Mouse (Mus musculus) spleen, adult 12 weeks (tissue): ENCODE results near the gene Arl6ip1.
"Not testable (repeated sequence)": the region's sequence is repeated elsewhere in the genome, so short reads cannot be mapped to it uniquely, and the experiment has no call there.

Experiments
- DNase-seq: peaks from one replicate; pipeline ENCODE4 v3.0.0; 2022; ENCODE audit warnings: low spot score

Gene Arl6ip1

DNA sequence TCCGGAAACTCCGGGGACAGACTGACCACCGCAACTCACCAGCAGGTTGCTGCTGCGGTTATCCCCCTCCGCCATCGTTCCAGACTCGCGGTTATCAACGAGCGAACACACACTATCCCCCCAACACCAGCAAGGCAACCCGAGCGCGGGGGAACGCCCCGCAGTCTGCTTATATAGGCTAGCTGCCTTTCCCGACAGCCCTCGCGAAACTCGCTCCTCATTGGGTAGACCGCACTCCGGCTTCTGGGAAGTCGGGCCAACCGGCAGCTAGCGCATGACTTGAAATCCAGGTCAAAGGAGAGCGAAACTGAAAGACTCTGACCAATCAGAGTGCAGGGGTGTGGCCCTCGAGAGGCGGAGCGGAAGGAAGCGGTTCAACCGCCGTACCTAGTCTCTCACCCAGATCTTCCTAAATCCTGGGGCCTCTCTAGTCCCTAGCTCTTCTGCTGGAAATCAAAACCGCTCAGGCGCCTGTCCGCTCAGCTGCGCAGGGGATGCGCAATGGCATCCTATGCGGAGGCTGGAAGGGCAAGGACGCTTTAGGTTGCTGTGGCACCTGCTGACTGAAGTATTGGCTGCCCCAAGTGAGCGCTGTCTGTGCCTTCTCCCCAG lies at the start of gene Arl6ip1:
Arl6ip1 (minus strand) TSS at position 233 of the 612 bp plus-strand sequence.
- DNase-seq = peak; percentile 95

DNA sequence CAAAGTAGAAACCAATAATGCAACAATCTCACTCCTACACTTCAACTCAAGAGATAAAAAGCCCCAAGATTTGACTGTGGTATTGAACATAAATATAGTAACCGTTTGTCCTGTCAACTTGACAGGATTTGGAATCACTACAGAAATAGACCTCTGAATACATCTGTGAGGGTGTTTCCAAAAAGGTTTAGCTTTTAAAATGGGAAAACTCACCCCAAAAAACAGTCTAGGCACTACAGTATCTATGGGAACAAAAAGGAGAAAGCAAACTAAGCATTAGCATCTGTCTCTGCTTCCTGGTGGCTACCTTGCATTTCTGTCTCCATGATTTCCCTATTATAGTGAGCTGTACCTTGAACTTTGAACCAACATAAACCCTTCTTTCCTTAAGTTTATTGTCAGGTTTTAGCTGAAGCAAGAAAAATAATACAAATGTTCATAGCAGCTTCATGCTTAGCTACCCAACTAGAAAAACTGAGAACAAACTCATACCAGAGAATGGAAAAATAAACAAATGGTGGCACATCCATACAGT lies 46.4 kb upstream of the Arl6ip1 start:
- DNase-seq = no peak

DNA sequence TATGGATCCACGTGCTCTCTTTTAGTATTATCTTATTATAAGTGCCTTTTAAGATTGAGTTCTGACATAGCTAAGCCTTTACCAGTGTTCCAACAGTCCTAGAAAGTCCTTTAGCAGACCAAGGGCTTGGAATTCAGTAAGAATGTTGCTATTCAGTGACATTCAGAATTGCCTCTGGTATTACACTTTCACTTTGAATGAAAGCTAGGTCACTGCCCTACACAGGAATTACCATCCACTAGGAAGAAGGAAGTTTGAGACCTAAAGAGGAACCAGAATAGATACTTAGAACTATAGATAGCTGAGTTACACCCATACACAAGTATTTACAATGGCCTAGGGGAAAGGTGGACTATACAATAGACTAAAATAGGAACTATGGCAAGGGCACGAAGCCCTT lies 40.7 kb upstream of the Arl6ip1 start:
- not testable (repeated sequence) for DNase-seq

DNA sequence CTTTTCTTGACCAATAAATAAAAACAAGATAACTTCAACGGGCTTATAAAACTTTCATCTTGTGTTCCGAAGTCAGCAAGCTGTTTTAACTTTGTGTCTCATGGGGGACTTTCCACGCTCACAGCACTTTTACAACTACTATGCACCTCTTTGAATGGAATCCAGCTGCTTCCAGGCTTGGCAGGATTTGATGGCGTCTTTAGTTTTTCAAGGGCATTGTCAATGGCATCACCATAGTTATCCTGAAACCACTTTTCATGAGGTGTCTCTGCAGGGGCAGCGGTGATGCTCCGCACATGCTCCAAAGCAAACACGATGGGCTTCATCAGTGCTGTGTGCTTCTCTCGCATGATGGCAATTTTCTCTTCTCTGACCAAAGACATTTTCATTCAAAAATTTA lies 33.5 kb upstream of the Arl6ip1 start:
- no peak for DNase-seq

DNA sequence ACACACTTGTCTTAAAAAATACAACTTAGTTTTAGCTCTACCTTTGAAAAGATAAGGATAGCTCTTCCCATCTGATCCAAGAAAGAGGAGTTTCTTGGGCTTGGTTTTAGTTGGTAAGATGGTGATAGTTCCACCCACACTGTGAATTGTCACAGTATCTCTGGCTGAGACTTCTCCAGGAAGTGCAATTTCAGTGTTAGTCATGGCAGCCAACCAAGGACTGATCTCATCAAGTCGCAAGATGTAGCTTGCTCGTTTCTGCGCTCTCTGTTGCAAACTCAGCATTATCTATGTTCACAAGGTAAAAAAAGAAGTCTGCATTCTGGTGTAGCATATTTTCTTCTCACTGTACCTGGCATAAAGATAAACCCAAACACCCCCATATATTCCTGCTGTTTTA lies 30.7 kb upstream of the Arl6ip1 start:
- DNase-seq = no peak

DNA sequence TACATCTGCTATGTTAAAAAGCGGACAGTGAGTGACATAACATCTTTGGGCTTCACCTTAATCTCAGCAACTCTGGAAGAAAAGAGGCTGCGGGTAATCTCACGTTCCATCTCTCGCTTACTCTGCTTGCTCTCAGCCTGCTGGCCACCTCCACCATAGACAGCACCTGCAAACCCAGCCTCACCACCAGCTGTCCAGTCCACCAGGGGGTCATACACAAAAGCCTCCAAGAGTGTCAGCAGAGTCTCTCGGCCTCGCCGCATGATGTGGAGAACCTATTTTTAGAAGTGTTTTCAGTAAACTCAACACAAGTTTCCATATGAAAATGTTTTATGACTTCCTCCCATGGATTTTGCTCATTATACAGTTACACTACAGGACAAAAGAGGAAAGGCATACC lies 27.0 kb upstream of the Arl6ip1 start:
- no peak for DNase-seq

DNA sequence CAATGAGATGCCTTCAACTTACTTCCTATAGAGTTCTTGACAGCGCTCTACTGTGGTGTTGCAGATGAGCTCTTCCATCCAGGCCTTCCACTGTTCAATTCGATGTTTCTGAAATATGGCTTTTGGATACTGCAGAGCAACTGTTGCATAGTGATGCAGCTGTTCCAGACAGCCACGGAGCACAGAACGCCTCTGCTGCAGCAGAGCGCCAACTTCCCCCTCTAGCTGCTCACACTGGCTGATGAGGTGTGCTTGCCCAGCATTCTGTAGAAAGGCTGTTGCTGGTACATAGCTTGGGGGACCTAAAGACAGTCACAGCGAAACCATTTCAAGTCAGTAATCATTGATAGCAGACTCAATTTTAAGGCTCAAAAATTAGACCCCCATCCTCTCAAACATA lies 24.7 kb upstream of the Arl6ip1 start:
- no peak for DNase-seq

DNA sequence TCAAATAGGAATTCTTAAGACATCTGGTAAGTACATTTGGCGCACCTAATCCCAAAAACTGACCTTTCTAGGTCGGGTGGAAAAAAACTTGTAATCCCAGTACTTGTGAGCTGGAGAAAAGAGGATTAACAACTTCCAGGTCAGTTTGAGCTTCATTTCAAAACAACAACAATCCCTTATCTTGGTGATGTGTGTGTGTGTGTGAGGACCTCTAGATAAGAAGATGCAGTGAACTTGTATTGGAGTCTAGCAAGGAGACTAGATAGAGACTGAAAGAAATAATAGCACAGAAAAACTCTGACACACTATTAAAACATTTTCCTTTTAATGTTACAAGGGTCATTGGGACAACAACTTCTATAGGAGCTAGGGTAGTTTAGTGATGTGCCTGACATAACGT lies 14.1 kb upstream of the Arl6ip1 start:
- no peak for DNase-seq

DNA sequence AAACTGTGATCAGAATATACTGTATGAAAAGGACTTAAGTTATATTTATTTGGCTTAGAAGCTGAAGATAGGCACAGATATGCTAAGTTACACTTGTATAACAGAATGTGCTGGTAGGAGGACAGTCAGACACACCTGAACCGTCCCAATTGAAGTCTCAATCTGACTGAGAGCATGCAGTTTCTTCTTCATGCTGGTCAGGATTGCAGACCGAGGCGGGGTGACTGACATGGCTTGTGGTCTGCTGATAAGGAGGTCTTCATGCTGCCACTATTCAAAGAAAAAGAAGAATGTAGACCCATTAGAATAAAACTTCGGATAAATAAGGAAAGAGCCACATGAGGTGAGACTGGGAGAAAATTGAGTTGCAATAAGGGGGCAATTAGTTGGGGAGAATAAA lies 13.7 kb upstream of the Arl6ip1 start:
- no peak for DNase-seq

DNA sequence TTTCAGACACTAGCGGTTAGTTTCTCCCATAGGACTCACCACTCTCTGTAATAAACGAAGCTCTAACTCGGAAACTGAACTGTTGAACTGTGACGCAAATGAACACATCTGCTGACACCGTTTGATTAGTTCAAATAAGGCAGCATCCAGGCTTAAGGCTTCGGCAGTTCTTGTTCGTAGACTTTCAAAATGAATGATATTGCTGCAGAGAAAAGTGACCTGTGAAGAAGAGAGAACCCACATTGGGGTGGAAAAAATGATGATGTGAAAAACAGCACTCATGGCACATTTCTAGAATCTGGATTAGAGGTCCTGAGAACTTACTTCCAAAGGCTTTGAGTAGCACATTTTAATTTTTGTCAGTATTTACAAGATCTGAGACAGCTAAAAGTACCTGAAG lies 11.8 kb upstream of the Arl6ip1 start:
- no peak for DNase-seq

DNA sequence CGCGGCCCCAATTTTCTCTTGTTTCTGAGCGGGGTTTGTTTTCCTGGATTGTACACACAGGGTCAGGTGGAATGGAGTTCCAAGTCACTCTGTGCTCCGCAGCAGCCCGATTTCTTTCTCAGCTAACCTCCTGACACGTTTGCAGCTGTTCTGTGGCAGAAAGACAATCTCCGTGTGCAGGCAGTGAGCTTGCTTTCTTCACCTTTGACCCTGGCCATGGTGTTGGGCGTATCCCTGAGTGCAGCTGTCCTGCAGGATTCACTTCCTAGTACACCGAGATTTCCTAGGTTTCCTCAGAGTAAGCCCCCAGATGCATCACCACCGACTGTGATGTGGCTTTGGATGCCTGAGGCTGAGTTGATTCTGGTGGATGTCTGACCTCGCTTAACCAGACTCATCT lies 5.7 kb upstream of the Arl6ip1 start:
- DNase-seq = no peak

DNA sequence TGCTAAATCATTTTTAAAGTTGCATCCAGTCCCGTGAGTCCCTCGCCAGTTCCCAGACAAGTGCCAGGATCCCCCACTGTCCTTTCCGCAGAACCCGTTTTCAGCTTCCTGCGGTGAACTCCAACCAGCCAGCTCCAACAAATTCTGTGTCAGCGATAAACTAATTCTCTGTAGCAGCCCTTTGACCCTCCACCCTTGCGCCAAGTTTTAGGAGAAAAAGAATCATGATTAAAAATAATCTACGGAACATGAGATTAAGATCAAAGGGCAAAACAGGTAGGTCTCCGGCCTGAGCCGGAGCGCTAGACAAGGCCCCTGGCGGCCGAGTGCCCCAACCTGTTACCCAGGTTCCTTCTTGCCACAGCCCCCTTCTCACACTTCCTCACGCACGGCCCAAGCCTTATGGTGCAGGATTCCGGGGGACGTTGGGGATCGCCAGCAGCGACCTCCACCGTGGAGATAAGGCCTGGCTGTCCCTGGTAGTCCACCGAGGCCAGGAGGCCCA lies 485 bp downstream of the Arl6ip1 start:
- no peak for DNase-seq

DNA sequence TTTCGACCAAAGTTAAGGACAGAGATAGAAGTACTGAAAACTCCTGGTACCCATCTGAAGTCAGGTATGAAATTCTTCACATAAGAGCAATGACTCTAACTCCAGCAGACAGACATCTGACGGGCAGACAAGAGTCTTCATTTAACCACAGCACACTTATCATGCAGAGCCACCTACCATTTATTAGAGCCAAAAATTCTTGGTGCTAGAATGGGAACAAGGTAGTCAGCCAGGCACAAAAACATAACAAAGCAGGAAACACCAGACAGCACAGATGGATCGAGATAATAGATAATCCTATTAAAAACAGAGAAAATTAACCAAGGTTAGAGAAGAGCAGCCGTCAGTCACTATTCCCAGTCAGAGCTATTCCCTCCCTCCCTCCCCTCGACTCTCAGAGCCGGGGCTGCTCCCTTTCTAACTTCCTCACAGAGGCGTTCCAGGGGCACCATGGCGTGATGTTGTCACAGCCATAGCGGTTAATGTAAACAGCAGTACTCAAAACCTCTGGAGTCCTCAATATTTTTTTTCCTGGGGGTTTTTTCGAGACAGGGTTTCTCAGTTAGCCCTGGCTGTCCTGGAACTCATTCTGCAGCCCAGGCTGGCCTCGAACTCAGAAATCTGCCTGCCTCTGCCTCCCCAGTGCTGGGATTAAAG lies 3.1 kb downstream of the Arl6ip1 start:
- no peak for DNase-seq

DNA sequence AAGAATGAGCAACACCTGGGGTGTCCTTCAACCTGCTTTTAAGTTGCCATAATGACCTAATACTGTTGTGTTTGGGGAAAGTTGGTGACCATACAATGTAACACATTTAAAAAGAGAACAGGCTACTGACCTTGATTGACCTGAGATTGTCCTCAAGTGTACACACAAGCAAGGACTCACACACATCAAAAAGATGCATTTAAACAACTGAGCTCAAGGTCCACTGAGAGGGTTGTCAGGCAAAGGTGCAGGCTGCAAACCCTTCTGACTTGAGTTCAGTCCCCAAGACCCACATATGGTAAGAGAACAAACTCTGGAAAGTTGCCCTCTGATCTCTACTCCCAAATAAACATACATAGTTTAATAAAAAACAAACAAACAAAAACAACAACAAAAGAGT lies 3.7 kb downstream of the Arl6ip1 start:
- DNase-seq = no peak

DNA sequence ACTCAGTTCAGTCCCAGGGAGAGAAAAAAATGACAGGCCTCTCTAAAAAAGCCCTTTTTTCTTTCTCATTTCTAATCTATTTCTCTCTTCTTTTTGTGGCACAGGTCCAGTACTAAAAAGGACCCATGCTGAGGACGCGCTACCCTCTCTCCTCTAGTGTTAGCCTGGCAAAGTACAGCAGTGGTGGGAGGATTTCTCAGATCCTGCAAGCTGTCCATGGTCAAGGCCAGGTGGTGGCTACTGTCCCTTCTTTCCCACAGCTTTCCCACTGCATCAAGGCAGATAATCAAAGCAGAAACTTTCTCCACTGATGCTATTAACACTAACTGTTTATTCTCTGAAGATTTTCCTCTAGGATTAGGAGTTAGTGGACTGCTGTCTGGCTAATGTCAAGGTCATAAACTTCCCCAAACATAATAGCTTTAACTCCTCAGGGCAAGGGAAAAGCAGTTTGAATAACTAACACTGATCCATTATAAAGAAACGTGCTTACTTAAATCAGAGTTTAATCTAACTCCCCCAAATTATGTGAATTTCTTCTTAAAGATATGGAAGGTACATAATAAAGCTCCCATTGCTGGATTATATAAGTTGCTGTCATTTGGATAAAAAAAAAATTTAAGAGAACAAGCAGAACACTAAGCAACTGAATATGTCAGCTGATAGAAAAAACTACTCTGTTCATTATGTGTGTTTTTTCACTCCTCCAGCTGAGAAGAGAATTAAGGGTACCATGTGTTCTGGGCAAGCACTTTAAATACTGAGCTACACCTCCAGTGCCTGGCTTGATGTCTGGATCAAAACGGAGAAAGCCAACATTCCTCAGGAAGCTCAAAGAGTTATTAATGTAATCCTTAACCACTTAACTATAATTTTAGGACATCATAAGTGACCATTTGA lies 5.7 kb downstream of the Arl6ip1 start:
- no peak for DNase-seq

DNA sequence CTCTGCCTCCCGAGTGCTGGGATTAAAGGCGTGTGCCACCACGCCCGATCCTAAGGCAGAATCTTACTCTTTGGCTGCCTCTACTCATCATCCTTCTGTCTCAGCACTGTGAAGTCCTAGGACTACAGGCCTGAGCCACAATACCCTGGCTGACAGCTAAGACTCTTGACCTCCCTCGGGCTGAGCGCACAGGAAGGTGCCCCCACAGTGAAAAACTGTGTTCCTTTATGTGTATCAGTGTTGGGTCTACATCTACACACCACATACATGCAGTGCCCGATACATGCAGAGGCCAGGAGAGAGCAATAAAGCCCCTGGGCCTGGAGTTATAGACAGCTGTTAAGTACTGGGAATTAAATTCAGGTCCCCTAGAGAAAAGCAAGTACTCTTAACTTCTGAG lies 7.2 kb downstream of the Arl6ip1 start:
- DNase-seq = no peak

DNA sequence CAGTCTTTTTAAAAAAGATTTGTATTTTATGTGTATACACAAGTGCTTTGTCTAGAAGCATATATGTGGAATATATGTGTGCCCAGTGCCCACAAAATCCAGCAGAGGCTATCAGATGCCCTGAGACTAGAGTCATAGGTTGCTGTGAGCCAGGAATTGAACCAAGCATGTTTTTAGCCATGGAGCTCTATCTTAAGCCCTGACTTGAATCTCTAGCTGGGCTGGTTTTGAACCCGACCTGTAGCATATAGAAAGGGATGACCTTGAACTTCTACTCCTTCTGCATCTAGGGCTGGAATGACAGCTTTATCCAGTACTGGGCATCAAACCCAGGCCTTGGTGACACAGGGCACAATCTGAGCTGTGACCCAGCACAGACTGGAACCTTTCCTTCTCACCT lies 8.8 kb downstream of the Arl6ip1 start:
- DNase-seq = no peak

DNA sequence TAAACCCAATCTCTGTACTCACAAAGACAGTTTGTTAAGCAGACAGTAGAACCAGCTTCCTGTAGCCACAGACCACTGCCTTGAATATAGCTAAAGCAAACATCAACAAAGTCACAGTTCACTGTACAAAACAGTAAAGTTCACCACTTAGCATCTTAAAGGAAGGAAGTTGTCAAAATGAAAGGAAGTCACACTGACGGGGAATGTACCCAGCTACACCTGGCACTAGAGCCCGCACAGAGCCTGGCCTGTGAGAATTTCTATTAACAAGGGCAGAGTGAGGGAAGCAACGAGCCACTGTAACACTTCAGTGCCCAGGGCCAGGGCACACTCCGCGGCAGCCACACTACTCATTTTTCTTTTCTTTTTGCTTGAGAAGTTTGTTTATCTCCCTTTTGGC lies 9.5 kb downstream of the Arl6ip1 start:
- DNase-seq = no peak

DNA sequence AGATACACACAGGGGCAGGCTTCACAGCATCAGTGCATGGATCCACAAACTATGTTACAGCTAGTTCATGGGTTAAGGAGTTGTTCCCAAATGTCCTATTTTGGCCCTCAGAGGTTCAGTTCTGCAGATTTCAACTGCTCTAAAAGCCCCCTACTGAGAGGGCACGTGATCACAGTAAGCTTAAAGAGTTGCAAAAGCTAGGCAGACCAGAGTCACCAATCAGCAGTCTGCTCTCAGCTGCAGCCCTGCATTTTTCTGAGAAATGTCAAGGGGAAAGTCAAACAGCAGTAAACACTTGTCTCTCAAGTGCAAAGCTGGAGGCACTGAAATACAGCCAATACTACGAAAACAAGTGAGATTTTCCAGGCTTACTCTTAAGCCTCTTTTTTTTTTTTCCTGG lies 10.3 kb downstream of the Arl6ip1 start:
- DNase-seq = no peak

DNA sequence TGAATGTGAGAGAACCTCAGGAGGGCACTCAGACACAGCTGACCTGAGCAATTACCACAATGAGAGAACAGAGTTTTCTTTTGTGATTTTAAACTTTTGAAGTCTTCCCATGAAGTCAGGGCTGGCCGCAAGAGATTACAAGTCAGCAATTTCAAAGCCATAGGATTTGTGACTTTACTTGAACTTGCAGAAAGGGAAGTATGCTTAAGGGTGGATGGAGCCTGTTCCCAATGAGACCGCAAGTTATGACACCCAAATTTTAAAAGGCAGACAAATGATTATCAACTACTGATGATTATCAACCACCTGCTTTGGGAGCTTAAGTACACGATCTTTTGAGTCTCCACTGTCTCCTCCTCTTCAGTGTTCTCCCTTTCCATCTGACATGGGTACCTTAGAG lies 11.0 kb downstream of the Arl6ip1 start:
- no peak for DNase-seq

DNA sequence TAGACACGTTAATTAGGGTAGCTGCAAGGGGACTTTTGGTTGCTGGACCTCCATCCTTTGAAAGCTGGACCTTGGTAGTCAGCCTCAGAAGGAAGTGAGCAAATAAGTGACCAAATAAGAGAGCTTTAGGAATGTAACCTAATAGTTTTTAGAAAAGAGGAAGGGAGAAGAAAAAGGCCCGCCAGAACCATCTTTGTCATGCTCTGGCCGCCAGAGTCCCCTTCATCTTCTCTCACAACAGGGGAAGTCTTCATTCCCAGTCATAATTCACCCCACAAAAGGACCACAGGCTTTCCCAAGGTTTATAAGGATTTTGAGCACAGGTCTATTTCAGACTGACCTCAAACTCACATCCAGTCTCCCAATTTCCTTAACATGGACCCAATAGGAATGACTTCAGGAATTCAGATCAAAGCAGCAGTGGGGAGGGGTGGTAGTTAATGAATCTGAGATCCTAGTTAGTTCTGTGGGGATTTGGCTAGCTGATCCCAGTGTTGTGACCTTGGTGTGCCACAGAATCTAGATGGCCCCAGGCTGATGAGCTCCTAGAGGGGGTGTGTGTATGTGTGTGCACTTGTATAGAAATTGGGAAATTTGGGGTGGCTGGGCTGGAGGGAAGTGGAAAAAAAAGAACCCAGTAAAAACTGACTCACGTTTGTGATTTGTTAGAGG lies 11.8 kb downstream of the Arl6ip1 start:
- DNase-seq = no peak
